Mouse (Mus musculus) neural tube, embryonic 11.5 days (tissue): ENCODE measurements around the gene P3h1. TPM values are rescaled to one million over a fixed set of nuclear protein-coding genes. Genes with fewer than 3 reads are reported as not detected.
"Not testable (repeated sequence)": the region's sequence is repeated elsewhere in the genome, so short reads cannot be mapped to it uniquely, and the experiment has no call there.

Experiments used
- ATAC-seq: fragments of 200-750 bp; cut with Nextera tagmentation; 2 replicates; pipeline ENCODE4 v1.8.0; 2017; ENCODE audit warnings: moderate number of reproducible peaks, mild to moderate bottlenecking, moderate TSS enrichment, moderate library complexity; ENCODE audit not compliant: insufficient read depth, low FRiP score, low TSS enrichment
- DNase-seq: peaks from one replicate; pipeline ENCODE4 v3.0.0-alpha.2; 2015; ENCODE audit warnings: low spot score
- H3K27ac ChIP-seq: fragments of 300-500 bp; sonication (generic); 2 replicates; pipeline ENCODE4 v1.5.1; 2014; ENCODE audit warnings: low read depth, mild to moderate bottlenecking, low read length
- H3K27me3 ChIP-seq: fragments of 300-500 bp; sonication (generic); 2 replicates; pipeline ENCODE4 v1.6.1; 2014; ENCODE audit warnings: mild to moderate bottlenecking, low read length, mixed read lengths; ENCODE audit not compliant: control insufficient read depth, insufficient read depth
- H3K36me3 ChIP-seq: fragments of 300-500 bp; sonication (generic); 2 replicates; pipeline ENCODE4 v1.6.1; 2014; ENCODE audit warnings: mild to moderate bottlenecking, low read length, moderate library complexity, mixed read lengths; ENCODE audit not compliant: control insufficient read depth, insufficient read depth
- H3K4me1 ChIP-seq: fragments of 300-500 bp; sonication (generic); 2 replicates; pipeline ENCODE4 v1.6.1; 2014; ENCODE audit warnings: low read length, mixed read lengths; ENCODE audit not compliant: control insufficient read depth, insufficient read depth
- H3K4me2 ChIP-seq: fragments of 300-500 bp; sonication (generic); 2 replicates; pipeline ENCODE4 v1.6.1; 2014; ENCODE audit warnings: low read depth, mild to moderate bottlenecking, moderate library complexity
- H3K4me3 ChIP-seq: fragments of 300-500 bp; sonication (generic); 2 replicates; pipeline ENCODE4 v1.5.1; 2014; ENCODE audit warnings: low read depth, low read length
- H3K9ac ChIP-seq: fragments of 300-500 bp; sonication (generic); 2 replicates; pipeline ENCODE4 v1.6.1; 2014; ENCODE audit warnings: mild to moderate bottlenecking, low read length
- H3K9me3 ChIP-seq: fragments of 300-500 bp; sonication (generic); 2 replicates; pipeline ENCODE4 v1.6.1; 2016; ENCODE audit warnings: low read length; ENCODE audit not compliant: control insufficient read depth
- WGBS: fragments of 180-500 bp; shearing (Covaris S2); extraction: QIAGEN DNeasy Blood & Tissue Kit; methylation state at CpG from one replicate; pipeline ENCODE4 v1.1.7; 2014; 5-methylcytosine and 5-hydroxymethylcytosine counted together
- polyA plus RNA-seq: library from polyadenylated mRNA; unstranded; fragments of >200 nt; fragmentation: Nextera tagmentation; extraction: Ambion mirVana; gene quantifications from 2 replicates; pipeline ENCODE4 v1.2.1, GENCODE M21; 2014

Gene P3h1
- polyA plus RNA-seq, 1 experiment from 2014 or later: 21.3 TPM

DNA sequence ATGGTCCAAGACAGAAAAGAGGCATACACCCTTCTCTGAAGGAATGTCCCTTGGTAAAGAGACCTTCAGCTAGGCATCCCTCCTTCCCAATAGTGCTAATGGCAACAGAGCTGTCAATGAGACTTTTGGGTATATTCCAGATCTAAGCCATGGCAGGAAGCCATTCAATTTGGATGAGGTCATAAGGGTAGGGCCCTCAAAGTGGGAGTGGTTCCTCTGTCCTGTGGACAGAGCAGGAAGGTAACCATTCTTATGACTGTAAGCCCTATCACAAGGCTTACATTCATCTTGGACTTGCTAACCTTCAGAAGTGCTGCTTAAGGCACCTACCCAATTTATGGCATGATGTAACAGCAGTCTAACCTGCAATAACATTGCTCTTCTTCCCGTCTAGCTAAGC, 41.9 kb downstream of the P3h1 start:
- 94% methylated on average over 1 of the region's 1 CpGs for WGBS
- Histone ChIP-seq H3K27me3 (no peaks in the 10 kb centered on the region), H3K4me1 (no peaks in the 10 kb centered on the region), H3K36me3 (peaks cover 20% of the 10 kb centered on the region), H3K9me3 (no peaks in the 10 kb centered on the region), H3K4me3 (no peak overlapping the region), H3K9ac (no peak overlapping the region), H3K4me2 (no peak overlapping the region), H3K27ac (no peak overlapping the region)
- ATAC-seq (no peak), DNase-seq (no peak)

DNA sequence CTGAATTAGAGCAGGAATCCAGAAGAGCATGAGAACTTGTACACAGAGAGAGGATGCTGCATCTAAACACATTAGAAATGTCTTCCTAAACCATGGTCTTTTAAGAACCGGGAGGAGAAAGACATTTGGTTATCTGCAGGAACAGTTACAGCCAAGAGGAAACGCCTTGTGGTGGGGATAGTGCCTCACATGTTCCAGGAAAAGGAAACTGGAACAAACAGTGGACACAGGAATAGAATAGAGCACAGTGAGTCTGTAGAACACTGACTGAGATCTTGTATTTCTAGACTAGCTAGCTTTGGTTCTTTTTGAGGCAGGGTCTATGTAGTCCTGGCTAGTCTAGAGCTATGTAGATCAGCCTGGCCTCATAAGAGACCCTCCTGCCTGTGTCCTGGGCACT, 42.5 kb downstream of the P3h1 start:
- H3K4me1 ChIP-seq: no peaks in the 10 kb centered on the region
- no peaks in the 10 kb centered on the region for H3K27me3 ChIP-seq
- H3K4me3 ChIP-seq: no peak overlapping the region
- no peak for ATAC-seq
- H3K27ac ChIP-seq: no peak overlapping the region
- no peaks in the 10 kb centered on the region for H3K9me3 ChIP-seq
- no peak overlapping the region for H3K9ac ChIP-seq
- H3K36me3 ChIP-seq: peaks cover 22% of the 10 kb centered on the region
- no peak for DNase-seq
- no peak overlapping the region for H3K4me2 ChIP-seq
- WGBS: 89% methylated on average over 2 of the region's 2 CpGs

DNA sequence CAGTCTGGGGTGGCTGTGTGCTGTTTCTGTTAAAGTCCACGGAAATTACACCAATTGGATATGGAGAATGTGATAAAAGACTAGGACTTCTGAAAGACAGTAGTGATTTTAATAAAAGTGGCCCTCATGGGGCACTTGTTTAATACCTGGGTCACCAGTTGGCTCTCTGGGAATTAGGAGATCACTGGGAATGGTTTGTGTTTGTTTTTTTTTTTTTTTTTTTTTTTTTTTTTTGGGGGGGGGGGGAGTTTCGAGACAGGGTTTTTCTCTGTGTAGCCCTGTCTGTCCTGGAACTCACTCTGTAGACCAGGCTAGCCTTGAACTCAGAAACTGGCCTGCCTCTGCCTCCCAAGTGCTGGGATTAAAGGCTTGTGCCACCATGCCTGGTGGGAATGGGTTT, 43.0 kb downstream of the P3h1 start:
- ATAC-seq (no peak), DNase-seq (no peak)
- Histone ChIP-seq H3K27me3 (no peaks in the 10 kb centered on the region), H3K9ac (no peak overlapping the region), H3K4me1 (no peaks in the 10 kb centered on the region), H3K4me3 (no peak overlapping the region), H3K36me3 (peaks cover 22% of the 10 kb centered on the region), H3K27ac (no peak overlapping the region), H3K4me2 (no peak overlapping the region), H3K9me3 (no peaks in the 10 kb centered on the region)
- 89% methylated on average over 2 of the region's 2 CpGs for WGBS

DNA sequence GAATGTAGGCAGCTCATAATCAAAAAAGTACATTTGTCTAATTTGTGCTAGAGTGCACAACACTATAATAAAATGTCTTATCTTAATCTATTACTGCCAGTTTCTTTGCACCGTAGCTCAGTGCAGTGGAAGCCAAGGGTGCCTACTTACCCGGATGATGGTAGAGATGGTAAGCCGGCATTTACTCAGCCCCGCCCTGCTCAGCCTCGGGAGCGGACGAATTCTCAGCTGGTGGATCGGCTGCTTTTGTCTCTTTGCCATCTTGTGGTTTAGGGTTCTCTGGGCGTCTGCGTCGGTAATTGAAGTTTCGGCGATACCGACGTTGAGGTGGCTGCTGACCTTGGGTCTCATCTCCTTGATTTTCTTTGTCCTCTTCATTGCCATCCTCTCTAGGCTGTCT, 46.1 kb downstream of the P3h1 start:
- H3K4me3 ChIP-seq, H3K9ac ChIP-seq, H3K27me3 ChIP-seq, ATAC-seq, H3K4me1 ChIP-seq, DNase-seq, H3K9me3 ChIP-seq, H3K27ac ChIP-seq, H3K4me2 ChIP-seq: not testable (repeated sequence)
- peaks cover 24% of the 10 kb centered on the region for H3K36me3 ChIP-seq
- WGBS: 92% methylated on average over 15 of the region's 15 CpGs

DNA sequence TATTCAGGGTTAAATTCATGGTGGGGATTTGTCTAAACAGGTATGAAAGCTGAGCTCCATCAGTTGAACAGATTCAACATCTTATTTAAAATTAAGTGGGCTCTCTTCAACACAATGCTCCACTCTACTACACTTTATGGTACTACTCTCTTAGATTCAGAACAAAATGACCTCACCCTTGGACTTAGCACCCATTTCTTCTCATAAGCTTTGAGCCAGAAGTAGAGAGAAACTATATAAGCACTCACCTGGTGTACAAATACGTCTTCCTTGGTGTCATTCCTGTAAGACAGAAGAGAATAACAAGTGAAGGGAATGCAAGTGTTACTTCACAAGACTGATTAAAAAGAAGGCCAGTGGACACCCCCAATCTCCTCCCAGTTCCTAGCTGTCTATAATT, 52.1 kb downstream of the P3h1 start:
- DNase-seq (no peak), ATAC-seq (no peak)
- Histone ChIP-seq H3K9me3 (no peaks in the 10 kb centered on the region), H3K27ac (no peak overlapping the region), H3K27me3 (no peaks in the 10 kb centered on the region), H3K4me2 (no peak overlapping the region), H3K9ac (no peak overlapping the region), H3K4me1 (no peaks in the 10 kb centered on the region), H3K4me3 (no peak overlapping the region), H3K36me3 (peaks cover 11% of the 10 kb centered on the region)
- WGBS: 83% methylated on average over 1 of the region's 1 CpGs

DNA sequence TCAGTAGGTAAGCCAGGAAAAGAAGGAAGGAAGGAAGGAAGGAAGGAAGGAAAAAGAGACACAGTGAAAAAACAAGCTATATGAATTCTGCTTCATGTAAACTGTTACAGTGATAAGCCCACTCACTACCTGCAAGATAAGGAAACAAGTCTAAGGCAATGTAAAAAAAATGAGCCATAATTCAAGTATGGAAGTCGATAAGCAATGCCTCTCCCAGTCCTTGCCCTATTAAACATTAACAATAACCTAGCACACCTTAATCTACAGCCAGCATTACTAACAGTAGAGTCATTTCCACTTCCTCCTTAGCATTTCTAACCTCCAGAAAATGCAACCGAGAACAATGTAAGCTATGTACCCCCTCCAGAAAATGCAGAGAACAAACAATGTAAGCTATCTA, 52.6 kb downstream of the P3h1 start:
- H3K4me1 ChIP-seq: no peaks in the 10 kb centered on the region
- no peak for DNase-seq
- no peaks in the 10 kb centered on the region for H3K27me3 ChIP-seq
- H3K9me3 ChIP-seq: no peaks in the 10 kb centered on the region
- H3K9ac ChIP-seq: no peak overlapping the region
- no peak overlapping the region for H3K27ac ChIP-seq
- peaks cover 11% of the 10 kb centered on the region for H3K36me3 ChIP-seq
- no peak for ATAC-seq
- whole genome bisulfite sequencing: 94% methylated on average over 2 of the region's 2 CpGs
- H3K4me2 ChIP-seq: no peak overlapping the region
- H3K4me3 ChIP-seq: no peak overlapping the region

DNA sequence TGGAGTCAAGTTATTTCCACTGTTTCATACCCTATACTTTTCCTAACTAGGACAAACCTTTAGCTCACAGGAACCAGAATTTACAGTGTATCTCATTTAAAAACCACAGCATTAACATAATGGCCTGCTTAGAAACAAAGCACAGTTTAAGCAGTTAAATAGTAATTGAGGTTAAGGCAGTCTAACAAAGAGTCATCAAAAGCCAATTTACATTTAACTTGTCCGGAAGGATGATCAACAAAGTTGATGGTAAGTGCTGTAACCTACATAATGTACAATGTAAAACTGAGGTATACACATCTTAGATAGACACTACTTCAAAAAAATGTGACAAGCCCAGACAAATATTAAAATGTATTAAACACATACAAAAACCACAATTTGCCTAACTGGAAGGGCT, 59.2 kb downstream of the P3h1 start:
- DNase-seq (no peak), ATAC-seq (no peak)
- WGBS: 88% methylated on average over 1 of the region's 1 CpGs
- Histone ChIP-seq H3K9ac (no peak overlapping the region), H3K4me2 (peak overlapping the region; percentile 88), H3K9me3 (no peaks in the 10 kb centered on the region), H3K27ac (no peak overlapping the region), H3K27me3 (no peaks in the 10 kb centered on the region), H3K36me3 (peaks cover 2% of the 10 kb centered on the region; the same call in 1 of the 2 replicates), H3K4me3 (peak overlapping the region; percentile 99), H3K4me1 (peaks cover 14% of the 10 kb centered on the region)

DNA sequence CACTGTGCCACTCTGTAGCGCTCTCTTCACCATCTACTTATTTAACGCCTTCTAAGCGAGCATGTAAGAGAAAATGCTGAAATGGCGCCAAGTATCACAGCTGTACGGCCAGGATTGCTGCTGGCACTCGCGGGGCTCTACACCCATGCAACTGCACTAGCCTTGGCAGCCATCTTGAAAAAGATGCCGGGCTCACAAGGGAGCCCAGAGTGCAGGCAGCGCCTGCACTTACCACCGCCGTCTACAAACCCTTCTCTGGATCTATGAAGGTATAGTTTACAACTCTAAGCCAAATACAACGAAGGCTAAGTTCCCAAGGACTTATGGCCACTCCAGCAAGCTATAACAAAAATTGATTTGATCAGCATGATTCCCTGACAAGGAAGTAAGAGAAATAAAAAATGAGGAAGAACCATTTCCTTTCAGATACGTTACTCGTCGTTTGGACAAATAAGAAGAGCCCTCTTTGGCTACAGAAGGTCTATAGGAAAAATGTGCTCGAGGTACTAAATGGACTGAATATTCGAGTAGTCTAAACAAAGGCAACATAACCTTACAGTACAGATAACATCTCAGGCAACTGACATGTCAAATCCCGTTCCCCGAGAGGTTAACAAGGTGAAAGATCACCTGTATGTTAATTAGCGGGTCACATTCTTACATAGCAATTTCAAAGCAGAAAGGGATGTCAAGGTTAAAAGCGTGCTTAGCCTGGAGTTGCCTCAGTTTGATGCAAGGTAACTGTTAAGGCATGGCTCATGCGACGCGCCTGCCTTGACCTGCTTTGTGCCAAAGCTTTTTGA, 60.3 kb downstream of the P3h1 start:
- H3K9me3 ChIP-seq: no peaks in the 10 kb centered on the region
- peaks cover 2% of the 10 kb centered on the region; the same call in 1 of the 2 replicates for H3K36me3 ChIP-seq
- H3K4me3 ChIP-seq: peak overlapping the region; percentile 99
- peak overlapping the region; percentile 91 for H3K9ac ChIP-seq
- H3K27me3 ChIP-seq: no peaks in the 10 kb centered on the region
- WGBS: 2% methylated on average over 24 of the region's 24 CpGs
- peak overlapping the region; percentile 88 for H3K4me2 ChIP-seq
- H3K27ac ChIP-seq: no peak overlapping the region
- peaks cover 14% of the 10 kb centered on the region for H3K4me1 ChIP-seq
- DNase-seq (peak; percentile 50), ATAC-seq (no peak)

DNA sequence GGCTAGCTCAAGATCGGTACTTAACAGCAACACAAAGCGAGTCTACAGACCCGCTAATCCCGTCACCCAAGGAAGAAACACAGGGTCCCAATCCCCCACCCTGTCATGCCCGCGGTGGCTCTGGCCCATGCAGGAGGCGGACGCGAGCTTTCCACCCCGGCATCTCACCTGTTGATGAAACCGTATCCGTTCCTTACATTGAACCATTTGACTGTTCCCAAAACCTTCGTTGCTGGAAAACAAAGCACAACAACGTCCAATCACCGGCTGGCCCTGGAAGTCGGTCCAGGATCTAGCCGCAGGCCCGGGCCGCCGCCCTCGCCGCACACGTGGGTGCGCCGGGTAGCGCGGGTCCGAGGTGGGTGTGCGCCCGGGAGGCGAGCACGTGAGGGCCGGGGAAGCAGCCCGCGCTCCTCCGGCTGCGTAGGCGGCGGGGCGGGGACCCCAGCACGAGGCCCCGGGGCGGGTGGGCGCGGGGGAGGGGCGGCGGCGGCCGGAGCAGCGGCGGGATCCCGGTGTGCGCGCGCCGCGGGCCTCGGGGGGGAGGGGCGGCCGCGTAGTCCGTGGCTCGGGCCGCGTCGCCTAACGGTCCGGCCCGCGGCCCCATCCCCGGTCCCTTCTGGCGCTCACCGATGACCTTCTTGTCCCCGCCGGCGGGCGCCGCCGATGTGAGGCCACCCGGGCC, 61.0 kb downstream of the P3h1 start:
- H3K9ac ChIP-seq: peak overlapping the region; percentile 91
- DNase-seq (peak; percentile 39), ATAC-seq (peak; percentile 33)
- H3K9me3 ChIP-seq: no peaks in the 10 kb centered on the region
- H3K4me3 ChIP-seq: peak overlapping the region; percentile 99
- peaks cover 14% of the 10 kb centered on the region for H3K4me1 ChIP-seq
- 1% methylated on average over 47 of the region's 80 CpGs for WGBS
- H3K4me2 ChIP-seq: peak overlapping the region; percentile 88
- no peaks in the 10 kb centered on the region for H3K27me3 ChIP-seq
- H3K36me3 ChIP-seq: peaks cover 2% of the 10 kb centered on the region; the same call in 1 of the 2 replicates
- peak overlapping the region; percentile 78; the same call in 1 of the 2 replicates for H3K27ac ChIP-seq
